Mouse (Mus musculus) cerebellum, adult 18-20 months (tissue): ENCODE data around the gene Lsm6.

ENCODE experiments used
- DNase-seq, 2 experiments: peaks; one replicate each; pipeline ENCODE4 v3.0.0; 2021

Gene Lsm6

DNA sequence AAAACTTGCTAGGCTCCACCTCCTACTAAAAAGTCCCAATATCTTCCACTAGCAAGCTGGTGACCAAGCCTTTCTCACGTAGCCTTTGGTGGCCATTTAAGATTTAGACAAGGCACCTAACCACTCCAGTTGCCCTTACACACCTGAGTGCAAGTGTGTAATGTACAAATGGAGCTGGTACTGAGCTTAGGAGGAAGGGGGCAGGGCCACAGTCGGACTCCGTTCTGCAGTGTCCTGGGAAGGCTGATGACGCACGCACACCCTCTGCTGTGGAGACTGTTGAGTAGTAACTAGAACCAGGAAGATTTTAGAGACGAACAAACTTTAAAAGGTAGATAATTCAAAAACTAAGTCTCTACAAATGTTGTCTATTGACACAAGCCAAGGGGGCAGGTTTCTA lies 19.7 kb downstream of the Lsm6 start:
- DNase-seq, result no peak

GRCm38 (mm10) chr8:78798671-78799070 lies 22.3 kb downstream of the Lsm6 start:
- DNase-seq, result no peak

GRCm38 (mm10) chr8:78797985-78798384 lies 23.0 kb downstream of the Lsm6 start:
- DNase-seq, result no peak

DNA sequence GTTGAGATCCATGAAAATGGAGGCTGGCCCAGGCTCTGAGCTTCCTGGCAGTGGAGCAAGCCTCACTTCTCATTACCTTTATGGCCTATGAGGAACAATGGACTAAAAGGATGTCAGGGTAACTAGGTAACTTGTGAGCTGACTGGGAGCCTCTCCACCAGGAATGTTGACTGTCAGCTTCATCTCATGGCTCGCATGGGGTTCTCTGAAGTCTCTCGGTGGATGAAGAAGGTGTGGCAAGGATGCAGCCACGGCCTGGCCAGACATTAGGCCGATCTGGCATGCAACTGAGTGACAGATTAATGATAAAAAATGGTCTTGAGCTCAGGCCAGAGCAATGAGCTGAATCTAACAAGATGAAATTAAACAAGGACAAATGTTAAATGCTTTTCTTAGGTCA lies 27.7 kb downstream of the Lsm6 start:
- DNase-seq, result no peak

DNA sequence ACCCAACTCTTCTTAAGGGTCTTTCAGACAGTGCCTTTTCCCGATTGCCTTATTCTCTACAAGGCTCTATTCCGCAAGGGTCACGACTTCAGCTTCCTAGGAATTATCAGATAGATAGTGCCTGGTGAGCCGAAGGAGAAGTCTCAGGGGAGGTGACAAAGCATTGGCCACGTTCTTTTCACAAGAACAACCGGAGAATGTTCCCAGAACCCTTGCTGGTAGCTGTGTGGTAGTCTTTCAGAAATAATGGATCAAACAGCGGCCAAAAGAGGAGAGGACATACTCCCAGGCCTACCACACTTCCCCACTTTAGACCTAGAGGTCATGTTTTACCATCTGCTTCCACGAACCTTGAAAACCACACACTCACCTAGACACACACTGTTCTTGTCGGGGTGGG lies 44.1 kb downstream of the Lsm6 start:
- no peak for DNase-seq

GRCm38 (mm10) chr8:78771256-78771655 lies 49.7 kb downstream of the Lsm6 start:
- DNase-seq, result no peak

DNA sequence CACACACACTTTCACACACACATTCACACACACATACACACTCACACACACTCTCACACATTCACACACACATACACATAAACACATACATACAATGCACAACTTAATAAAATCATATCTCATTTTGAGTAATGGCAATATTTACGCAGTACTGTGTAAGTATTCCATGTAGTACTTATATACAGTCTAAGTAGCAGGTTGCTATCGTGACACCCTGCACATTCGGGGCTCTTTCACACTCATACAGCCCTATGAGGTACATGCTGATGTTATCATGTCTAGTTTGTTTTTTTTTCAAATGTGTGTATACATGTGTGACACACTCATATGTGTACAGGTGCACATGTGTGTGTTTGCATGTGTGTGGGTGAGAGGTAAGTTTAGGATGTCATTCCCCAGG lies 50.4 kb downstream of the Lsm6 start:
- no peak for DNase-seq

- DNase-seq, result no peak
Measured at GRCm38 (mm10) chr8:78765556-78765955, 55.4 kb downstream of the Lsm6 start.

GRCm38 (mm10) chr8:78764976-78765375 lies 56.0 kb downstream of the Lsm6 start:
- DNase-seq, result no peak

- DNase-seq, result no peak
Measured at GRCm38 (mm10) chr8:78759139-78759538, 61.8 kb downstream of the Lsm6 start.

GRCm38 (mm10) chr8:78754986-78755385 lies 66.0 kb downstream of the Lsm6 start:
- DNase-seq, result no peak
